Mouse (Mus musculus) hematopoietic multipotent progenitor cell, adult 10-12 weeks (in vitro differentiated cells): ENCODE results near the gene Gng10. TPM values are rescaled to one million over a fixed set of nuclear protein-coding genes. Genes with fewer than 3 reads are reported as not detected.

Experiments used
- polyA plus RNA-seq: library from polyadenylated mRNA; stranded (reverse); fragments of >175 nt; gene quantifications from 2 replicates; pipeline ENCODE4 v1.2.3, GENCODE M21; 2012; ENCODE audit warnings: low replicate concordance

The Gng10 gene
- 38.5 and 79.7 TPM in 2 replicates for polyA plus RNA-seq

GRCm38 (mm10) chr4:59034918-59035785, at the start of gene Gng10:
Gene Gng10, plus strand, starts transcription at chr4:59035088.

GRCm38 (mm10) chr4:58986540-58987190, 48.2 kb upstream of the Gng10 start, which contains the start of gene Ptgr1:
Gene Ptgr1, minus strand, starts transcription at chr4:58987119.

GRCm38 (mm10) chr4:58994762-58995161, 40.1 kb upstream of the Gng10 start, which contains the start of gene Dnajc25:
Gene Dnajc25, plus strand, starts transcription at chr4:58995062.

DNA sequence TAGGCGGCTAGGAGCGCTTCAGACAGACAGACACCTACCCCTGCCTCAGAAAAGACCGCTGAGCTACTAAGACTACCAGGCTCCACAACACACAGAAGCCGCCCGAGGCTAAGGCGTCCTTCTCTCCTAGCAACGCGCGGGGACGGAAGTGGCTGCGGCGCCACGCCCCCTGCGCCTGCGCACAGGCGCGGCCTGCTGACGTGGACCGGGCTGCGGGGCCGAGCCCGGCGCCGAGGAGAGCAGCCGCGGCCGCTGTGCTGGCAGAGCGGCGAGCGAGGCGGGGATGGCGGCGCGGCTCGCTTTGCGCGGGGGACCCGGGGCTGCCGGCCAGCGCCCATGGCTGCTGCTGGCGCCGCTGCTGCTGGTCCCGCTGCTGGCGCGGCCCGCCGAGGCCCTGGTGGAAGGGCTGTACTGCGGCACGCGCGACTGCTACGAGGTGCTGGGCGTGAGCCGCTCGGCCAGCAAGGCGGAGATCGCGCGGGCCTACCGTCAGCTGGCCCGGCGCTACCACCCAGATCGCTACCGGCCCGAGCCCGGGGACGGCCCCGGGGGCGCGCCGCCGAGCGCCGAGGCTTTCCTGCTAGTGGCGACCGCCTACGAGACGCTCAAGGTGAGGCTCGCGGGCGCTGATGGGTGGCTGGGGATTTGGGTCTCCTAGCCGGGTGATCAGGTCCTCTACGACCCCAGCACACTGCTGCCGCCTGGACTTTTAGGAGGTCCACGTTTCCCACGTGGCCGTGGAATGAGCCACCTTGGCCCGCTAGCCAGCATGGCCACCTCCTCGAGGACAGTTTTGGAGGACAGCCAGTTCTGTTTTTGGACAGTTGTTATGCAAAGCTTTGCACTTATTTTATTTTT, 31.7 kb upstream of the Gng10 start, which contains the start of gene Gm20503:
Gm20503 (plus strand) TSS at position 263 of the 858 bp plus-strand sequence.

Other genes with a start within 250 kb of the Gng10 start
- not detected in 2 replicates for gene Olfr267, start 247.4 kb upstream of the Gng10 start, polyA plus RNA-seq
- gene Ecpas, start 122.3 kb upstream of the Gng10 start, polyA plus RNA-seq: 16.4 and 33.5 TPM in 2 replicates
- not detected in 2 replicates for gene Zkscan16, start 91.5 kb upstream of the Gng10 start, polyA plus RNA-seq
- 0.11 and 0.28 TPM in 2 replicates for gene Ptgr1, start 48.0 kb upstream of the Gng10 start, polyA plus RNA-seq
- gene Dnajc25, start 40.0 kb upstream of the Gng10 start, polyA plus RNA-seq: 3.0 and 4.6 TPM in 2 replicates
- gene Gm20503, start 31.9 kb upstream of the Gng10 start, polyA plus RNA-seq: not detected in 2 replicates
- not detected in 2 replicates for gene AI481877, start 103.9 kb downstream of the Gng10 start, polyA plus RNA-seq
- 48.4 and 59.1 TPM in 2 replicates for gene Ugcg, start 154.2 kb downstream of the Gng10 start, polyA plus RNA-seq